Mouse (Mus musculus): ENCODE measurements around the gene Perm1. TPM values are rescaled to one million over a fixed set of nuclear protein-coding genes. Genes with fewer than 3 reads are reported as not detected.

Perm1 gene
- total RNA-seq, 2 experiments from 2014 or later = 5.8 to 7.4 TPM

DNA sequence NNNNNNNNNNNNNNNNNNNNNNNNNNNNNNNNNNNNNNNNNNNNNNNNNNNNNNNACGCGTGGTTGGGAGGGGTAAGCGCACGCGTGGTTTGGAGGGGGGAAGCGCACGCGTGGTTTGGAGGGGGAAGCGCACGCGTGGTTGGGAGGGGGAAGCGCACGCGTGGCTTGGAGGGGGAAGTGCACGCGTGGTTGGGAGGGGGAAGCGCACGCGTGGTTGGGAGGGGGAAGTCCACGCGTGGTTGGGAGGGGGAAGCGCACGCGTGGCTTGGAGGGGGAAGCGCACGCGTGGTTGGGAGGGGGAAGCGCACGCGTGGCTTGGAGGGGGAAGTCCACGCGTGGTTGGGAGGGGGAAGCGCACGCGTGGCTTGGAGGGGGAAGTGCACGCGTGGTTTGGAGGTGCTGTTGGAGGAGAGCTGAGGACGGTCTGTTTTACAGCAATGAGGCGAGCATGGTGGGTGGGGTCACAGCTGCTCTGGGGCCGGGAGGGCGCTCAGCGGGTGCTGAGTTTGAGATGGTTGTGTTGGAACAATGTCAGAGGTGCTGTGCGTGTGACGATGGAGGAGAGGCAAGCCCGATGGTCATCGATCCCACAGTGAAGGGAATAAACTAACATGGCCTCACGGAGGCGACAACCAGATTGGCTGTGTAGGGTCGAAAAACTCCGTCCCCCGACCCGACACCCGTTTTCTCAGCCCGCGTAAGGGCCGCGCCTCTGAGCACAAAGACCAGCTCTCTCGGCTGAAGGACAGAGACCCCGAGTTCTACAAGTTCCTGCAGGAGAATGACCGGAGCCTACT is 21.2 kb downstream of the Perm1 start:
- DNase-seq (ENCODE audit: low spot score in 2 of 2) = no peak

- DNase-seq (ENCODE audit: low spot score in 2 of 2) = no peak
These were observed 33.9 kb downstream of the Perm1 start for GRCm38 (mm10) chr4:156249567-156249966.

DNA sequence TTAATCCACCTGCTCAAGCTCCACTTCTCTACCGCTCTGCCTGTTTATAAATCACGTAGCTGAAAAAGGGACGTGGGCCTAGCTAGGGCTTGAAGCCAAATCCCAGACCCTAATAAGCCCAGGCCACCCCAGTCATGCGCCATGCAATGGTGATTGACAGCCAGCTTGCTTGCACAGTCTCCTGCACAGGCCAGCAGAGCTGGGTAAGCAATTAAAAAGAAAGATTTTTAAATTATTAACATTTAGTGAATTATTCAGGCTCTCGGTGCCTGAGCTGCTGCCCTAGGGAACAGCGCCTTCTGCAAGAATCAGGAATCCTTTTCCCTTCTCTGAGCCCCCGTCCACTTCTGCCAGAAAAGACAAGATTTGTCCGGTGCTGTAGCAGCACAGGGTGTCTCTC is 35.4 kb downstream of the Perm1 start:
- no peak for DNase-seq (ENCODE audit: low spot score in 2 of 2)

DNA sequence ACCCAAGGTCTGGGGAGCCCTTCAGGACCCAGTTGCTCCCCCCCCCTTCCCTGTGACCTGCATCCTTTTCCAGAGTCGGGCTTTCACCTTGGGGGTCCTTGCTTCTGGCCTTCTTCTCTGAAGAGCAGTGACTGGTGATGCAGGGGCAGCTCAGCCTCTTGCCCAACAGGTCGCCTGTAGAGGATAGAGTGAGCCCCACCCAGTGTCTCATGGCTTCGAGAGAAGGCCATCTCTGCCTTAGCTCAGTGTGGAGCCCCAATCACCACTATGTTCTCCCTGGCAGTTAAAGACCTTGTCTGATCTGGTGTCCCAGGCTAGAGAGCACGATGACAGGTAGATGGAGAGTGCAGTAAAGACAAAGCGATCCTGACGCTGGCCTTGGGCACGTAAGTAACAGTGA is 36.5 kb downstream of the Perm1 start:
- no peak for DNase-seq (ENCODE audit: low spot score in 2 of 2)

GRCm38 (mm10) chr4:156252619-156253018 is 37.0 kb downstream of the Perm1 start:
- no peak for DNase-seq (ENCODE audit: low spot score in 2 of 2)

- no peak for DNase-seq (ENCODE audit: low spot score in 2 of 2)
These were observed 37.4 kb downstream of the Perm1 start for GRCm38 (mm10) chr4:156253043-156253442.

GRCm38 (mm10) chr4:156254361-156255077 is 38.9 kb downstream of the Perm1 start:
- no peak for DNase-seq (ENCODE audit: low spot score in 2 of 2)

GRCm38 (mm10) chr4:156255078-156255839 is 39.6 kb downstream of the Perm1 start, which contains the start of gene Samd11:
Gene Samd11 (minus strand): TSS chr4:156255657.
- DNase-seq (ENCODE audit: low spot score in 2 of 2) = no peak

Small RNA genes within 50 kb of the gene (microRNA-seq; reads per million reads assigned to microRNA genes)
- 0.47 to 5.5 reads per million in 2 experiments for gene Mir7658 (ENCODE audit: borderline number of aligned reads in 2 of 2)

Other genes starting within 250 kb of the Perm1 start
- 1 to 10 TPM; 5.9 to 6.1 TPM for gene B3galt6, start 223.2 kb upstream of the Perm1 start, total RNA-seq (2021)
- gene Sdf4, start 223.0 kb upstream of the Perm1 start, total RNA-seq (2021) = 100 to 1,000 TPM; 227 to 290 TPM
- gene Tnfrsf4, start 202.0 kb upstream of the Perm1 start, total RNA-seq (2021) = under 1 TPM; 0.29 to 0.66 TPM
- not detected for gene Tnfrsf18, start 189.7 kb upstream of the Perm1 start, total RNA-seq (2021)
- under 1 TPM in 1 of 2 experiments, not detected in 1; 0.35 TPM for gene Ttll10, start 156.5 kb upstream of the Perm1 start, total RNA-seq (2021)
- 10 to 100 TPM in 1 of 2 experiments, 1 to 10 TPM in 1; 9.6 to 12.9 TPM for gene 9430015G10Rik, start 105.9 kb upstream of the Perm1 start, total RNA-seq (2021)
- under 1 TPM in 1 of 2 experiments, not detected in 1; 0.10 TPM for gene Rnf223, start 85.4 kb upstream of the Perm1 start, total RNA-seq (2021)
- gene Agrn, start 18.4 kb upstream of the Perm1 start, total RNA-seq (2021) = 10 to 100 TPM; 27.8 to 29.7 TPM
- 1 to 10 TPM; 4.8 to 6.8 TPM for gene Isg15, start 15.1 kb upstream of the Perm1 start, total RNA-seq (2021)
- gene AW011738, start 12.6 kb upstream of the Perm1 start, total RNA-seq (2021) = 1 to 10 TPM; 3.3 to 4.7 TPM
- 10 to 100 TPM; 19.7 to 19.8 TPM for gene Plekhn1, start 19.0 kb downstream of the Perm1 start, total RNA-seq (2021)
- gene Noc2l, start 20.1 kb downstream of the Perm1 start, total RNA-seq (2021) = 10 to 100 TPM; 40.2 to 44.0 TPM
- 1 to 10 TPM; 1.1 to 1.6 TPM for gene Samd11, start 39.8 kb downstream of the Perm1 start, total RNA-seq (2021)
- not detected for gene Vmn2r-ps159, start 115.2 kb downstream of the Perm1 start, total RNA-seq (2021)